Mouse (Mus musculus) ES-E14 (cell line): ENCODE measurements around the gene Wnt1. TPM values are rescaled to one million over a fixed set of nuclear protein-coding genes. Genes with fewer than 3 reads are reported as not detected.

Source experiments
- DNase-seq: peaks from one replicate; pipeline ENCODE4 v3.0.0-alpha.2; 2013; ENCODE audit warnings: low read depth, low spot score
- H3K27ac ChIP-seq: 2 replicates; pipeline ENCODE4 v1.5.1; 2012; ENCODE audit warnings: low read depth, mild to moderate bottlenecking, low read length, moderate library complexity, mixed read lengths; ENCODE audit not compliant: poor library complexity, insufficient read depth, severe bottlenecking
- H3K36me3 ChIP-seq: 2 replicates; pipeline ENCODE4 v1.6.1; 2012; ENCODE audit warnings: mild to moderate bottlenecking, low read length, moderate library complexity, mixed read lengths; ENCODE audit not compliant: control insufficient read depth, poor library complexity, insufficient read depth, severe bottlenecking
- H3K4me1 ChIP-seq, 2 experiments: fragments of 150-350 bp in 1 of 2; sonication (generic) in 1 of 2; 2 replicates each; pipeline ENCODE4 v1.6.1; 2012; ENCODE audit warnings: low read length in 2 of 2, mild to moderate bottlenecking in 1 of 2, mixed read lengths in 1 of 2; ENCODE audit not compliant: control insufficient read depth in 2 of 2, insufficient read depth in 2 of 2, poor library complexity in 1 of 2
- H3K4me3 ChIP-seq, 2 experiments: fragments of 150-350 bp in 1 of 2; sonication (generic) in 1 of 2; 2 replicates each; pipeline ENCODE4 v1.5.1; 2012; ENCODE audit warnings: low read length in 2 of 2, low read depth in 1 of 2, mild to moderate bottlenecking in 1 of 2, mixed read lengths in 1 of 2; ENCODE audit not compliant: insufficient read depth in 1 of 2, poor library complexity in 1 of 2, severe bottlenecking in 1 of 2
- H3K9ac ChIP-seq: 2 replicates; pipeline ENCODE4 v1.6.1; 2012; ENCODE audit warnings: low read depth, mild to moderate bottlenecking, low read length, mixed read lengths; ENCODE audit not compliant: poor library complexity, insufficient read depth, severe bottlenecking
- H3K9me3 ChIP-seq: fragments of 150-350 bp; sonication (generic); 2 replicates; pipeline ENCODE4 v1.6.1; 2012; ENCODE audit warnings: low read depth, mild to moderate bottlenecking, low read length; ENCODE audit not compliant: control insufficient read depth, insufficient read depth
- CHD2 ChIP-seq: IDR thresholded peaks from 2 replicates; pipeline ENCODE4 v1.6.1; 2014; ENCODE audit warnings: mild to moderate bottlenecking, low read depth, low read length, inconsistent platforms
- HCFC1 ChIP-seq: IDR thresholded peaks from 2 replicates; pipeline ENCODE4 v1.6.1; 2012; ENCODE audit warnings: low read length, inconsistent platforms, borderline replicate concordance; ENCODE audit not compliant: insufficient read depth
- MAFK ChIP-seq: IDR thresholded peaks from 2 replicates; pipeline ENCODE4 v1.6.1; 2014; ENCODE audit warnings: mild to moderate bottlenecking, low read depth, low read length, inconsistent platforms; ENCODE audit not compliant: insufficient read depth
- ZC3H11A ChIP-seq: IDR thresholded peaks from 2 replicates; pipeline ENCODE4 v1.6.1; 2012; ENCODE audit warnings: low read depth, mild to moderate bottlenecking, inconsistent platforms, low read length, borderline replicate concordance
- ZNF384 ChIP-seq: IDR thresholded peaks from 2 replicates; pipeline ENCODE4 v1.6.1; 2012; ENCODE audit warnings: low read depth, low read length, inconsistent platforms
- in situ Hi-C, 2 experiments: fragments of 600-800 bp; cut with MboI; formaldehyde crosslinking; loops; one replicate each; pipeline ENCODE4 v1.15.1; 2025; ENCODE audit warnings: low sequenced_read_pairs in 2 of 2, inconsistent platforms in 1 of 2; ENCODE audit not compliant: unreplicated experiment in 2 of 2
- total RNA-seq: library from RNA; depleted of rRNA; stranded (reverse); fragments of 300-350 nt; gene quantifications from 2 replicates; pipeline ENCODE4 v1.2.3, GENCODE M21; 2012

Wnt1 gene
- total RNA-seq, 1 experiment = not detected

GRCm38 (mm10) chr15:98791221-98791620 lies 1.6 kb downstream of the Wnt1 start:
- no peak for DNase-seq
- peak overlapping the region in 1 of 2 experiments; percentile 8; a peak in 1 of 4 replicates for H3K4me3 ChIP-seq
- peaks cover 0 to 26% of the 10 kb centered on the region in 2 experiments; a peak in 1 of 4 replicates for H3K4me1 ChIP-seq
- H3K36me3 ChIP-seq = no peaks in the 10 kb centered on the region
- in situ Hi-C loops = loop anchor here in 1 of 2 experiments (25.0 kb wide), 1 partner anchor 296 kb away; the partner anchor contains the start of genes C1ql4 and Dnajc22
- H3K27ac ChIP-seq = no peak overlapping the region
- H3K9me3 ChIP-seq = no peaks in the 10 kb centered on the region
- no peak for TF ChIP-seq HCFC1
- no peak for TF ChIP-seq ZNF384
- TF ChIP-seq ZC3H11A = no peak
- TF ChIP-seq CHD2 = no peak
- no peak for TF ChIP-seq MAFK
- no peak overlapping the region for H3K9ac ChIP-seq

GRCm38 (mm10) chr15:98791771-98792170 lies 2.1 kb downstream of the Wnt1 start:
- no peak for TF ChIP-seq MAFK
- TF ChIP-seq ZC3H11A = no peak
- TF ChIP-seq ZNF384 = no peak
- no peak for TF ChIP-seq CHD2
- TF ChIP-seq HCFC1 = no peak
- H3K27ac ChIP-seq = no peak overlapping the region
- no peaks in the 10 kb centered on the region for H3K9me3 ChIP-seq
- H3K9ac ChIP-seq = no peak overlapping the region
- H3K36me3 ChIP-seq = no peaks in the 10 kb centered on the region
- DNase-seq = no peak
- H3K4me1 ChIP-seq = peaks cover 0 to 26% of the 10 kb centered on the region in 2 experiments; a peak in 1 of 4 replicates
- H3K4me3 ChIP-seq = peak overlapping the region in 1 of 2 experiments; percentile 8; a peak in 1 of 4 replicates
- in situ Hi-C loops = loop anchor here in 1 of 2 experiments (25.0 kb wide), 1 partner anchor 296 kb away; the partner anchor contains the start of genes C1ql4 and Dnajc22

- peaks cover 0 to 26% of the 10 kb centered on the region in 2 experiments; a peak in 1 of 4 replicates for H3K4me1 ChIP-seq
- TF ChIP-seq CHD2 (no peak), ZNF384 (no peak), MAFK (no peak), ZC3H11A (no peak), HCFC1 (no peak)
- H3K9ac ChIP-seq = no peak overlapping the region; the same call in 1 of the 2 replicates
- in situ Hi-C loops = loop anchor here in 1 of 2 experiments (25.0 kb wide), 1 partner anchor 295 kb away; the partner anchor contains the start of genes C1ql4 and Dnajc22
- H3K9me3 ChIP-seq = no peaks in the 10 kb centered on the region
- no peak overlapping the region for H3K27ac ChIP-seq
- no peak for DNase-seq
- H3K4me3 ChIP-seq = peak overlapping the region; percentile 11 to 61; a peak in 3 of 4 replicates
- H3K36me3 ChIP-seq = no peaks in the 10 kb centered on the region
These were observed 2.8 kb downstream of the Wnt1 start for GRCm38 (mm10) chr15:98792233-98793020.

- H3K4me3 ChIP-seq = no peak overlapping the region
- in situ Hi-C loops = loop anchor here in 1 of 2 experiments (25.0 kb wide), 1 partner anchor 294 kb away; the partner anchor contains the start of genes C1ql4 and Dnajc22
- no peak overlapping the region for H3K9ac ChIP-seq
- peaks cover 0 to 26% of the 10 kb centered on the region in 2 experiments; a peak in 1 of 4 replicates for H3K4me1 ChIP-seq
- no peaks in the 10 kb centered on the region for H3K9me3 ChIP-seq
- DNase-seq = no peak
- H3K36me3 ChIP-seq = no peaks in the 10 kb centered on the region
- TF ChIP-seq HCFC1 (no peak), ZC3H11A (no peak), ZNF384 (no peak)
- no peak overlapping the region for H3K27ac ChIP-seq
These were observed 3.6 kb downstream of the Wnt1 start for GRCm38 (mm10) chr15:98793141-98793698.
